Mouse (Mus musculus) liver, embryonic 14.5 days (tissue): ENCODE results near the gene Strada.

Experiments
- CTCF ChIP-seq: IDR thresholded peaks from 2 replicates; pipeline ENCODE4 v1.5.1; 2016; ENCODE audit warnings: antibody characterized with exemption, low read depth, control low read depth
- EP300 ChIP-seq: IDR thresholded peaks from 2 replicates; pipeline ENCODE4 v1.6.1; 2016; ENCODE audit warnings: antibody characterized with exemption, low read depth

GRCm38 (mm10) chr11:106159216-106159920 lies 42.6 kb downstream of the Strada start:
- TF ChIP-seq EP300 (no peak), CTCF (no peak)
